Mouse (Mus musculus) liver, adult 2 months (tissue): ENCODE data around the gene Coro2a. TPM values are rescaled to one million over a fixed set of nuclear protein-coding genes. Genes with fewer than 3 reads are reported as not detected.
A peak's percentile ranks its signal among the peaks of the same experiment; 100 is the strongest.

ENCODE experiments used
- DNase-seq: peaks from one replicate; pipeline ENCODE4 v3.0.0-alpha.2; 2011; ENCODE audit warnings: low read depth, low spot score; ENCODE audit errors: extremely low read depth
- H3K27ac ChIP-seq: fragments of 200-500 bp; replicated peaks from 2 replicates; pipeline ENCODE4 v1.5.1; 2012; ENCODE audit warnings: low read depth, mild to moderate bottlenecking, control low read depth, inconsistent platforms, low read length; ENCODE audit not compliant: insufficient read depth
- H3K27me3 ChIP-seq: fragments of 200-500 bp; 2 replicates; pipeline ENCODE4 v1.6.1; 2012; ENCODE audit warnings: mild to moderate bottlenecking, moderate library complexity, low read length, inconsistent platforms; ENCODE audit not compliant: control insufficient read depth, insufficient read depth
- H3K36me3 ChIP-seq: fragments of 200-500 bp; 2 replicates; pipeline ENCODE4 v1.6.1; 2012; ENCODE audit warnings: low read length, inconsistent platforms; ENCODE audit not compliant: control insufficient read depth, insufficient read depth
- H3K4me1 ChIP-seq: fragments of 200-500 bp; 2 replicates; pipeline ENCODE4 v1.6.1; 2011; ENCODE audit warnings: low read length; ENCODE audit not compliant: control insufficient read depth, insufficient read depth
- H3K4me3 ChIP-seq: fragments of 200-500 bp; 2 replicates; pipeline ENCODE4 v1.5.1; 2011; ENCODE audit warnings: low read depth, mild to moderate bottlenecking, control low read depth, low read length, moderate library complexity; ENCODE audit not compliant: insufficient read depth
- H3K79me2 ChIP-seq: fragments of 200-500 bp; 2 replicates; pipeline ENCODE4 v1.6.1; 2012; ENCODE audit warnings: inconsistent platforms, mild to moderate bottlenecking, low read length, moderate library complexity; ENCODE audit not compliant: control insufficient read depth, insufficient read depth
- H3K9ac ChIP-seq: fragments of 200-500 bp; 2 replicates; pipeline ENCODE4 v1.6.1; 2012; ENCODE audit warnings: low read depth, mild to moderate bottlenecking, control low read depth, inconsistent platforms, low read length
- CTCF ChIP-seq: fragments of 200-500 bp; IDR thresholded peaks from 2 replicates; pipeline ENCODE4 v1.5.1; 2011; ENCODE audit warnings: low read depth, low read length, control low read depth
- POLR2A ChIP-seq: fragments of 200-500 bp; IDR thresholded peaks from 2 replicates; pipeline ENCODE4 v1.6.1; 2011; ENCODE audit warnings: low read length, control low read depth; ENCODE audit not compliant: insufficient read depth; ENCODE audit errors: extremely low read depth
- WGBS: fragments of 180-500 bp; shearing (Covaris S2); methylation state at CpG from one replicate; pipeline ENCODE4 v1.1.7; 2018; 5-methylcytosine and 5-hydroxymethylcytosine counted together
- polyA plus RNA-seq: library from polyadenylated mRNA; depleted of rRNA; stranded (reverse); fragments of >200 nt; gene quantifications from 2 replicates; pipeline ENCODE4 v1.2.3, GENCODE M21; 2012; rRNA removed
- total RNA-seq: library from RNA; depleted of rRNA; stranded (reverse); fragments of >200 nt; gene quantifications from 2 replicates; pipeline ENCODE4 v1.2.3, GENCODE M21; 2014; rRNA removed

Coro2a gene
- 0.83 and 1.5 TPM in 2 replicates for total RNA-seq
- polyA plus RNA-seq, result 0.76 and 1.0 TPM in 2 replicates

- Histone ChIP-seq H3K27ac (no peak within 1 kb of the TSS), H3K4me3 (peak within 1 kb of the TSS; percentile 97), H3K79me2 (no peaks in the 10 kb centered on the region), H3K9ac (peak within 1 kb of the TSS; percentile 79), H3K36me3 (no peaks in the 10 kb centered on the region), H3K27me3 (peaks cover 8% of the 10 kb centered on the region; the same call in 1 of the 2 replicates), H3K4me1 (peaks cover 2% of the 10 kb centered on the region; the same call in 1 of the 2 replicates)
- WGBS, result 1% methylated on average over 64 of the region's 66 CpGs
- DNase-seq, result peak; percentile 41
- peak; percentile 90 for TF ChIP-seq CTCF
- TF ChIP-seq POLR2A, result no peak
Observed at GRCm38 (mm10) chr4:46601844-46602423, at the start of gene Coro2a. Coro2a (minus strand) TSS chr4:46602202.

- DNase-seq, result peak; percentile 80
- under 1% methylated on average over 69 of the region's 69 CpGs for WGBS
- TF ChIP-seq POLR2A (peak; percentile 42; the same call in 1 of the 2 replicates), CTCF (peak; percentile 53)
Observed at GRCm38 (mm10) chr4:46650086-46650753, 48.2 kb upstream of the Coro2a start, which contains the start of gene Tbc1d2. Tbc1d2 (minus strand) TSS chr4:46650209.

GRCm38 (mm10) chr4:46649161-46649560 lies 47.2 kb upstream of the Coro2a start:
- Histone ChIP-seq H3K9ac (no peak overlapping the region), H3K27me3 (no peaks in the 10 kb centered on the region), H3K27ac (no peak overlapping the region), H3K36me3 (no peaks in the 10 kb centered on the region), H3K4me3 (no peak overlapping the region), H3K4me1 (peaks cover 4% of the 10 kb centered on the region; the same call in 1 of the 2 replicates), H3K79me2 (no peaks in the 10 kb centered on the region)
- no peak for DNase-seq
- 63% methylated on average over 4 of the region's 4 CpGs for WGBS
- TF ChIP-seq CTCF (no peak), POLR2A (no peak)

More at GRCm38 (mm10) chr4:46650086-46650753, 48.2 kb upstream of the Coro2a start, which contains the start of gene Tbc1d2:
- H3K4me1 ChIP-seq, result peaks cover 4% of the 10 kb centered on the region; the same call in 1 of the 2 replicates
- H3K9ac ChIP-seq, result peak within 1 kb of the TSS; percentile 80
- H3K4me3 ChIP-seq, result peak within 1 kb of the TSS; percentile 87
- no peaks in the 10 kb centered on the region for H3K36me3 ChIP-seq
- peak within 1 kb of the TSS; percentile 83 for H3K27ac ChIP-seq
- H3K79me2 ChIP-seq, result no peaks in the 10 kb centered on the region
- no peaks in the 10 kb centered on the region for H3K27me3 ChIP-seq

GRCm38 (mm10) chr4:46643676-46644112 lies 41.7 kb upstream of the Coro2a start:
- Histone ChIP-seq H3K4me1 (no peaks in the 10 kb centered on the region), H3K9ac (no peak overlapping the region), H3K4me3 (no peak overlapping the region), H3K79me2 (no peaks in the 10 kb centered on the region), H3K27ac (no peak overlapping the region), H3K36me3 (no peaks in the 10 kb centered on the region), H3K27me3 (no peaks in the 10 kb centered on the region)
- 90% methylated on average over 8 of the region's 8 CpGs for WGBS
- TF ChIP-seq CTCF (no peak), POLR2A (no peak)
- no peak for DNase-seq

GRCm38 (mm10) chr4:46642924-46643675 lies 41.1 kb upstream of the Coro2a start:
- TF ChIP-seq POLR2A (no peak), CTCF (no peak)
- 77% methylated on average over 8 of the region's 8 CpGs for WGBS

More at GRCm38 (mm10) chr4:46642924-46643675, 41.1 kb upstream of the Coro2a start:
- no peak overlapping the region for H3K27ac ChIP-seq
- no peak overlapping the region for H3K4me3 ChIP-seq
- no peak overlapping the region for H3K9ac ChIP-seq
- no peaks in the 10 kb centered on the region for H3K79me2 ChIP-seq
- H3K27me3 ChIP-seq, result no peaks in the 10 kb centered on the region
- H3K36me3 ChIP-seq, result no peaks in the 10 kb centered on the region
- DNase-seq, result no peak
- H3K4me1 ChIP-seq, result no peaks in the 10 kb centered on the region
